Mouse (Mus musculus) adrenal gland, adult 2 months (tissue): ENCODE measurements around the gene Kcnj12. TPM values are rescaled to one million over a fixed set of nuclear protein-coding genes. Genes with fewer than 3 reads are reported as not detected.

Source experiments
- DNase-seq: peaks from one replicate; pipeline ENCODE4 v3.0.0; 2021
- polyA plus RNA-seq: library from polyadenylated mRNA; depleted of rRNA; stranded (reverse); fragments of >200 nt; gene quantifications from 2 replicates; pipeline ENCODE4 v1.2.3, GENCODE M21; 2012
- total RNA-seq, 2 experiments: library from RNA; stranded (reverse); gene quantifications; 2 replicates each; pipeline ENCODE4 v1.2.3; 2021

The Kcnj12 gene
- total and polyA plus RNA-seq, 3 experiments: 1.5 to 5.0 (median 3.1) TPM

DNA sequence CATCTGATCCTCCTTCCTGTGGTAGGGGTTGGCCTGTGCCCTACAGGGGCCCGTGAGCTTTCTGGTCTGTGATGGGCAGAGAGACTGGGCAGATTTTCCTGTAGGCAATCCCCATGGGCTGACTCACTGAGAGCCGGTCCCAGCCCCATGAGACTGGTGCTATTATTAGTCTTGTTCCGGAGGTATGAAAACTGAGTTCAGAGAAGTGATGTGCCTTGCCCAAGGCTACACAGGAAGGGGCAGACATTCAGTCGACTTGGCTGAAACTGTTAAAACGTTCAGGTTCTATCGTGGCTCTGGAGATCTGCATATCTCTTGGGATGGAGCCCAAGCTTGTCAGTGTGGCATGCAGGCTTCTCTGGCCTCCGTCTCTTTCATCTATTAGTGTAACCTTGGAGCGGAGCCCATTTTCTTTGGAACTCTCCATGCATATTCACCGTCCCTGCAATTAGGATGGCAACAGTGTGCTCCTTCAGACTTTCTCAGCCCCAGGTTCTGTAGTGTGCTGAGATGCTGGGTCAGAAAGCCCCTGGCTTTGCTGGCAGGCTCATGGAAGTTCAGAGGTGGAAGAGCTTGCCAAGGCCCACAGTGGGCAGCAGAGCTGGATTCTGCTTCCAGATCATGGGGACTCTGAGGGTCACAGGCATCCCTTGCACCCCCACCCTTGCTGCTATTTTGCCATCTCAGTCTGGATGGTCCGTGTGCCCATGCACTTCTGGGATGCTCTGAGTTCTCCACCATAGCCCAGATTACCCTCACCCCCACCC, 37.5 kb downstream of the Kcnj12 start:
- DNase-seq: peak; percentile 70

DNA sequence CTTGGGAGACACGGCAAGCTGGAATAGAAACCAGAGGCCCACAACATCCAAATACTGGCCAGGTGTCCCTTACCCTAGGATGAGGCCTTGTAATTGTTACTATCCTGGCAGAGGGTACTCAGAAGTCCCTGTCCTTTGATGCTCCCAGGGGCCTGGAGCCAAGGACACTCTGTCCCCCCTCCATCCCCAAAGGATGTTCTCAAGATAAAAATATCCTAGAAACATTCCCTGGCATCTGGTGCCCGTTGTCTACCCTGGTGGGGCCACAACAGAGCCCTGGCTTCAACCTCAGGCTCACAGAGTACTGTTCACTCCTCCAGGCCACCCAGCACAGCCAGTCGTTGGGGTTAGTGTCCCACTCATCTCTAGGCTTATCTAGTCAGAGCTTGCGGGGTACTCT, 38.3 kb downstream of the Kcnj12 start:
- DNase-seq: peak; percentile 22

DNA sequence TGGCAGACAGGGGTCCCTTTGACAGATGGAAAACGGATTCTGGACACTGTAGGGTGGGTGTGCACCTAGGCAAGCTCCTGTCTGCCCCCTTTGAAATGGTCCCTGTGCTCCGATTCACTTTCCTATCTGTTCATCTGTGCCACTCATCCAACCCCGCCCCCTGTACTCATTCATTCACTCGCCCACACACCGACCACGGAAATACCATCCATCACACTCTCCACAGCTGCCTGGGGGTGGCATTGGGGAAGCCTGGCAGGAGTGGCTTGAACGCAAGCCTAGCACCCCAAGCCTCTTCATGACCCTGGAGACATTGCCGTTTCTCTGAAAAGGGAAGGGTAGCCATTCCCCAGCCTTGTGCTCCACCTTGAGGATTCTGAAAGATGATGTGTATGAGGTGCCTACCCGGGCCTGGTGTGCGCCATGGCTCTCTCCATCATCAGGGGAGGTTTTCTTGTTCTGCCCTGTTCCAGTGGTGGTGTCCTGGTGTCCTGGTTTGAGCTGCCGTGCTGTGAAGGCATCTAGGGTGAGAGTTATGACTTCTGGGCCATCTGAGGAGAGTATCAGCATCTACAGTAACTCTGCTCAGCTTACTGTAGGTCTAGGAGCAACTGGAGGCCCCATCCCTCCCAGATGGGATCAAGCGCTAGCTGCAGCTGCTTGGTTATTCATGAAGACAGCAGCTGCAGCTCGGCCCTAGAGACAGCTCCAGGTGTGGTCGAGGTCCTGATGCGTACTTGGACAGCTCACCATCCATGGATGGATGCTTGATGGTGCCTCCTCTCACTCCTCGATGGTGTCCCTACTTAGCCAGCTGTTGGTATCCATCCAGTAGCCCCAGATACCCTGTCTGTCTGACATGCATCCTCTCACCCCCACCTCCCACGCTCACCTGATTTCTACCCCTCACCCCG, 40.4 kb downstream of the Kcnj12 start:
- DNase-seq: peak; percentile 55

DNA sequence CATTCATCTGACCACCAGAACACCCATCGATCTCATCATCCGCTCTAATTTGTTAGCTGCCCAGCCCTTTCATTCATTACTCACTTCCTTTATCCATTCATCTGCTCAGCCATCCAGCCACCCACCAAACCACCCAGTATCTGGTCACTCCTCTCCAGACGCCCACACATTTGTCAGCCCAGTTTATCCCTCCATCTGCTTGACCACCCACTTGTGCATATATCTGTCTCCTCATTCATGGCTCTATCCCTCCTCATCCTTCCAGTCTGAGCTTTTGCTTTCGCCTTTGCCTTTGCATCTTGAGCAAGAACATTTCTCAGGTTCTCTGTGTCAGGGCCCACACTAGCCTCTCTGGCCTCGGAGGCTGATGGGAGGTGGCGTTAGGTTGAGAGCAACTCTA, 41.1 kb downstream of the Kcnj12 start:
- DNase-seq: no peak

DNA sequence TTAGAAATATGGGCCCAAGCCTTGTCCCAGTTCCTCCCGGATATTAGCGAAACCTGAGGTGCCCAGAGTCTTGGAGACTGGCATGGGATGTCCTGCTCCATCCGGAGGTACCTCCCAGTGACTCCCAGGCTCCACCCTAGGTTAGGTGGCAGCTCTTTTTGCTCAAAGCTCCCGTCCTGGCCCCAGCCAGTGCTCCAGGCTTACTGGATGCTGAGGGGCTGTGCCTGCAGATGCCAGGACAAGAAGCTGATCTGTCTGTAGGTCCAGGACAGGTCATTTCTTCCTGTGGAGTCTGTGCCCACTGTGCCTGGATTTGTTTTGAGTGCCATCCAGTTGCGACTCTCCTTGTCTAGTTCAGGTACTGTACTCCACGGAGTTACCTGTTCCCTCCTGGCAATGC, 43.3 kb downstream of the Kcnj12 start:
- DNase-seq: no peak

DNA sequence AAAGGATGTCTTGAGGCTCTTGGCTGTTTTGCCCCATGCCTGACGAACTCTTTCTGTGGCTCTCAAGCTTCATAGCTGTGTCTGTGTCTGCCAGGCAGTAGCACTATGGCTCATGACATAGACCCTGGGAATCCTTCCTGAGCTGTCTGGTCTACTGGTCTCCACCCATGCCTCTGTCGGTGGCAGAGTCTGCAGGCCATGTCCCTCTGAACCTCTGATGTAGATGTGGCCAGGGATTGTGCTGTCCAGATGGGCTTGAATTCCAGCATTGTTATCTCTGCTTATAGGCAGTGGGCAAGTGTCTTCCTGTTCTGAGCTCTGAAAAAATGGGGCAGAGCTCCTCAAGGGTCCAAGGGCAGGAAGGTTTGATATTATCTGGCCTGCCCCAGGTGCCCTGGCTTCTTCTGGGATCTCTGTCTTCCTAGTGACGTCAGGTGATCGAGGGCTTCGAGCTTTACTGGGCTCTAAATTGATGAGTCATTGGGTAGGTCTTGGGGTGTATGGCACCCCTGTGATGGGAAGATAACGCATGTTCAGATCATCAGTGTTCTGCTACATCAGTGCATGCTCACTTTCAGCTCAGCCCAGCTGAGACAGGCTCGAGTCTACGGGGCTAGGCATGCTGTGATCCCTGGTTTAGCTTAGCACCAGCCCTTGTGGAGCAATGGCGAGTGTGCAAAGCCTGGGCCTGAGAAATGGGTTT, 44.9 kb downstream of the Kcnj12 start:
- no peak for DNase-seq

DNA sequence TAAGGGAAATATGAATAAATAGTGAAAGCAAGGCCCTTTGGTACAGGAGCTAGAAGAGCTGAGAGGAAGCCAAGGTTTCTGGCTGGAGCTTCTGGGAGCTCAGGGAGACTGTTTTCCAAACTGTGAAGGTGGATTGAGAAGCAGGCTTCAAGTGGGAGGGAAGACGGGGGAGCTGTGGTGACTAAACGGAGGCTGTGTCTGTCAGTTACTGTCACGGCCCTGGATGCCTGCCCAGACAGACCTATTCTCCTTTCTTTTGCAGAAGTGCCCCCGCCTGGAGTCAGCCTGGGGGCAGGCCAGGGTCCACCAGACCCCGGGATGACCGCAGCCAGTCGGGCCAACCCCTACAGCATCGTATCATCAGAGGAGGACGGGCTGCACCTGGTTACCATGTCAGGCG, 46.5 kb downstream of the Kcnj12 start:
- DNase-seq: peak; percentile 54

DNA sequence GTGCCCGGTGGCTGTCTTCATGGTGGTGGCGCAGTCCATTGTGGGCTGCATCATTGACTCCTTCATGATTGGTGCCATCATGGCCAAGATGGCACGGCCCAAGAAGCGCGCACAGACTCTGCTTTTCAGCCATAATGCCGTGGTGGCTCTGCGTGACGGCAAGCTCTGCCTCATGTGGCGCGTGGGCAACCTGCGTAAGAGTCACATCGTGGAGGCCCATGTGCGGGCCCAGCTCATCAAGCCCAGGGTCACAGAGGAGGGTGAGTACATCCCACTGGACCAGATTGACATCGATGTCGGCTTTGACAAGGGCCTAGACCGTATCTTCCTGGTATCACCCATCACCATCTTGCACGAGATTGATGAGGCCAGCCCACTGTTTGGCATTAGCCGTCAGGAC, 47.3 kb downstream of the Kcnj12 start:
- no peak for DNase-seq

DNA sequence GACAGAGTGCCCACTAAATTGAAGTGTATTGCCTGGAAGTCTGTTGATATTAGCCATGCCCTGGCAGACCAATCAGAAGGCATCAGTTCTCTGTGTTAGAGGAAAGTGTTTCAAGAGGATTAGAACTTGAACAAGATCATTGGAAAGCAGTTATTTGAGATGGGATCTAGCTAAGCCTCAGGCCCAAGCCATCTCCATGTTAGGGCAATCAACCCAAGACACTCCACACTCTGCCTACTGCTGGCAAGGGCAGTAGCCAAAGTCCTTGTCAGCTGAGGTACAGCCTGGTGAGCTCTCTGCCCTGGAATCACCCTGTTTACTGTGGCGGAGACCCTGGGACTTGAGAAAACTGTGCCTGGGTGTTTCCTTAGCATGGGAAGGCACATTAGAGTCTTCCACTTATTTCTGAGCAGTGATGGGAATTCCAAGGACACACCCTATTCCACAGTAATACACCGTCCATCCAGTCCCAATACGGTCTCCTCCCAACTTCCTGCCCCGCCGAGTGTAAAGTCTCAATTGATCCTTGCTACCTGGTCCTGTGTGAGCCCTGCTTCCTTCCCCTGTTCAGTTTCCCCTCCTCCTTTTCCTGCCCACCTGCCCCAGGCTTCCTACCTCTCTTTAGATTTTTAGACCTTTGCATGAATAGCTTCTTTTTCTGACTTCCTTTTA, 52.4 kb downstream of the Kcnj12 start:
- DNase-seq: no peak

DNA sequence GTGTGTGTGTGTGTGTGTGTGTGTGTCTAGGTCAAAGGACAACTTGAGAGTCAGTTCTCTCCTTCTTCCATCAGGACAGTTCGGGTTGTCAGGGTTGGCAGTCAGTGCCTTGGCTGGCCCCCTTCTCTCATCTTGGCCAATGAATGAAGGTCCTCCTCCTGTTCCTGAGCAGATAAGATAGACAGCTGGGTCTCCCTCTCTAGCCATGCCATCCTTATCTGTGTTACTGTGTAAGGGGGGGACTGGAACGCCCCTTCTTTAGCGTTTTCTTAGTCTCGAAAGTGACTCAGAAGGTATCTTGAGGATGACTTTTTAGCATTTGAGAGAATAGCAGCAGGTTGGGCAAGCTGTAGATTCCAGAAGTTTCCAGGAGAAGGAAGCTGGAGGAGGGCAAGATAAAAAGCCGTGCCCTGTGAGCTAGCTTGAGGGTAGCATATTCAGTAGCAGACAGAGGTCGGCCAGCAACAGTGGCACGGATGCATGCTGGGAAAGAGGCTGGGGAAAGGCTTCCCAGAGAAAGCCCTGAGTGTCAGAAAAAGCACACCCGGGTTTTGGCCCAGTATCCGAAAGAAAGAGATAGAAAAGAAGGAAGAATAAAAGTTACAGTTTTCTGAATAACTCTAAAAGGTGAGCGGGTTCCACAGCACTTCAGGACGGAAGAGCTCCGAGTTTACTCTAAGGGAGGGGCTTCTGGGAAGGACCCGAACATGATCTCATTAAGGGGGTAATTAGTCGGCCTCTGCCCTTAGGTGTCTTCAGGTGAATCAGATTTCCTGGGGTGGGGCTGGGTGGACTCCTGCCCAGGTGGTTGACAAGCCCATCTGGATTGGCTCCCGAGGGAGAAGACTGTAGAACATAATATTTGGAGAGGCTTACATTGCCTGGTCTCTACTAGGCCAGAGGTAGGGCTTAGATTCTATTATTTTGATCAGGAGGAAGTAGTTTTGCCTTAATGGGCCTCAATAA, 53.3 kb downstream of the Kcnj12 start:
- no peak for DNase-seq

DNA sequence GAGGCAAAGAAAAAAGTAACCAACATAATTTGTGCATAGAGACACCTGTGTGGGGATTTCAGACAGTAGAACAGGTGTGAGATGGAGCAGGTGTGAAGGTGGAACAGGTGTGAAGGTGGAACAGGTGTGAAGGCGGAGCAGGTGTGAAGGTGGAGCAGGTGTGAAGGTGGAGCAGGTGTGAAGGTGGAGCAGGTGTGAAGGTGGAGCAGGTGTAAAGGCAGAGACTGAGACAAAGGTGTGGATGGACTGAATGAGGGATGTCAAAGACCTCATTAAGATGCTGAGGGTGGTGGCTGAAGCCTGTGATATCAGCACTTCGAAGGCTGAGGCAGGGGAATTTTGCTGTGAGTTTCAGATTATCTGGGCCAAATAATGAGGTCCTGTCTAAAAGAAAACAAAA, 59.3 kb downstream of the Kcnj12 start:
- DNase-seq: no peak

DNA sequence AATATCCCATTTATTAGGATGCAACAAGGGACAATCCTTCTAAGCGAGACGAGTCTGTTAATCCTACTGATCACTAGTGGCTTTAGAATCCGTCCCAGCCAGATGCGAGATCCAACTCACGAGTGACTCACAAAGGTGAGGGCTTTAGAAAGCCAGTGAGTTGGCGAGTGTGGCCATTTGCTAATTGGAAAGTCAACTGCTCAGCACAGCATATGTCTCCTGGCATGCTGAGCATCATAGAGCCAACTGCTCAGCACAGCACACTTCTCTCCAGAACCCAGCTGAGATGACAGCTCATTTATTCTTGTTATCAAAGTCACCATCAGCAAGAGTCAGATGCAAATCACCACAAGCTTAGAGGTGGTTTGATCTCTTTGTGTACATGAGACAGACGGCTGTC, 67.8 kb downstream of the Kcnj12 start:
- DNase-seq: no peak

DNA sequence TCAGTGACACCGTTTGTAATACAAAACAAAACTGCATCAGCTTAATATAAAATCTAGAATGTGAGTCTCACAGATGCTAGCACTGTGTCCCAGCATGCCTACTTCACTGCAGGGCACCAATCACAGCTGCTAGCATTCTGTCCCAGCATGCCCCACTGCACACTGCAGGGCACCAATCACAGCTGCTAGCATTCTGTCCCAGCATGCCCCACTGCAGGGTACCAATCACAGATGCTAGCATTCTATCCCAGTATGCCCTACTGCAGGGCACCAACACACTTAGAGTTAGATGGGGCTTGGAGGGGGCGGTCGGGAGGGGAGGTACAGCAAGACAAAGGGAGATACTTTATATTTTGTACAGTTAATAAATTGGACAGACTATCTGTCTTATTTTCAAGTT, 68.8 kb downstream of the Kcnj12 start:
- no peak for DNase-seq

DNA sequence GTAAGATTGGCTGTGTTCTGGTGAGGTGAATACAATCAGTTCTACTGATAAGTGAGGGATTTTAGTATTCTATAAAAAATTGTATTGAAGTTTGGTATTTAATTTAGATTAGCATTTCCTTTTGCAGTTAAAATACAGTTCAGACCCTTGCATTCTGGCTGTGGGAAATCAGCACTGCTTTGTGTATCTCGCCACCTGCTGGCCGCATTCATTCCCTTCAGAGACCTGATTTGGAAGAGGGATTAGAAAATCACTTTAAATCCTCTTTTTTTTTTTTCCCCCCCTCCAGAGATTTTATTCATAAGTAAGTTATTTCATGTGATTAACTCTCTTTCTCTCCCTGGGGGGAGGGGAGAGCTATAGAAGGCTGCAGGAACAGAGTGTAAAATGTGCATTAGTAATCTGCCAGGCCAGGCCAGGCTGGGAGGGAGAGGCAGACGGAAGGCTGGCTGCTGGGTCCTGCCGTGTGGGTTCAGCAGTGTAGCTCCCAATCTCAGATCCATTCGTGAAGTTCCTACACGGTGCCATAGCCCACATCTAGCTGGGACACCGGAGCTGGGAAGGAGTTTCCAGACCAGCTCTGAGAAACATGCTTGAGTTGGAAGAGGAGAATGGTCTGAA, 69.4 kb downstream of the Kcnj12 start:
- peak; percentile 59 for DNase-seq

DNA sequence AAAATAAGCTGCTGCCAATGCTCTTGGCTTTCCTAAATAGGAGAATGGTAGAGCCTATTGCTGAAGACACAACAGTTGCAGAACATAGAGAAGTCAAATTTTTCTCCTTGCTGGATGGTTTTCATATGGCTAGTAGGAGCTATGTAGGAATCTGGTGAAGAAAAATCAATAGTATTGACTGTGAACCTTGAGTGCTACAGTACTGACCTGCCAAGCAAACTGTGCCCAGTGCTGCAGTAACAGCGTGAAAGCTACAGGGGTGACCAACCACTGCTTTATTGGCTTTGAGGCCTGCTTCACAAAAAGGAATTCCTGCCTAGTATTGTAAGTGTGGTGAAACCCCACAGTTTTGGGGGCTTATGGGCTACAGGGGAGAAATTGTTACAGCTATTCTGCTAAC, 75.7 kb downstream of the Kcnj12 start:
- no peak for DNase-seq

DNA sequence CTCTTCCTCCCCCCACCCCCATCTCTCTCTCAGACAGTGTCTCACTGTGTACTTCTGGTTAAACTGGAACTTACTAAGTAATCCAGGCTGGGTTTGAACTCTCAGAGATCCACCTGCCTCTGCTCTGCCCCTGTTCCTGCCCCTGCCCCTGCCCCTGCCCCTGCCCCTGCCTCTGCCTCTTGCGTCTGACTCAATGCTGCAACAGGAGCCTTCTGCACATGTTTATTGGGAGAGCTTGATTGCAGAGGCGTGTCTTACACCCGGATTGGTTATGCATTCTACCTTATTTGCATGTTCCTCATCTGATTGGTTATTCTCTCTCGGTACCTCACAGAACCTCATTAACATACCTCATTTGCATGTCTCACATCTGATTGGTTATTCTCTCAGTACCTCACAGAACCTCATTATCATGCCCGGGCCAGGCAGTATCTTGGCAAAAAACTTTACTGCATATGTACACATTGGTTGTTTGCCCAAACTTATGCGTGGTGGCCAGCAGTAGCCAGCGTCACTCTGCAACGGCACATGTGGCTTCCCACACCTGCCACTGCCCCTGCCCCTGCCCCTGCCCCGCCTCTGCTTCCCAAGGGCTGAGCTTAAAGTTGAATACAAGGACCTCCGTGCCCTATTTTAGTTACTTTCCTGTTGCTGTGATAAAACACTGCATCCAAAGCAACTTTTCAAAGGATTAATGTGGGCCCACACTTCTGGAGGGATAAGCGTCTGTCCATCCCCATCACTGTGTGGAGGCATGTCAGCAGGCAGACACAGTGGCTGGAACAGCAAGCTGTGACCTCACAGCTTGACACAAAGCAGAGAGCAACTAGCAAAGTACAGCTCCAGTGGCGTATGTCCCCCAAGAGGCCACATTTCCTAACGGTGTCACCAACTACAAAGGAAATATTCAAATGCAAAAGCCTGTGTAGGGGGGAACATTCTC, 80.3 kb downstream of the Kcnj12 start:
- DNase-seq: no peak

DNA sequence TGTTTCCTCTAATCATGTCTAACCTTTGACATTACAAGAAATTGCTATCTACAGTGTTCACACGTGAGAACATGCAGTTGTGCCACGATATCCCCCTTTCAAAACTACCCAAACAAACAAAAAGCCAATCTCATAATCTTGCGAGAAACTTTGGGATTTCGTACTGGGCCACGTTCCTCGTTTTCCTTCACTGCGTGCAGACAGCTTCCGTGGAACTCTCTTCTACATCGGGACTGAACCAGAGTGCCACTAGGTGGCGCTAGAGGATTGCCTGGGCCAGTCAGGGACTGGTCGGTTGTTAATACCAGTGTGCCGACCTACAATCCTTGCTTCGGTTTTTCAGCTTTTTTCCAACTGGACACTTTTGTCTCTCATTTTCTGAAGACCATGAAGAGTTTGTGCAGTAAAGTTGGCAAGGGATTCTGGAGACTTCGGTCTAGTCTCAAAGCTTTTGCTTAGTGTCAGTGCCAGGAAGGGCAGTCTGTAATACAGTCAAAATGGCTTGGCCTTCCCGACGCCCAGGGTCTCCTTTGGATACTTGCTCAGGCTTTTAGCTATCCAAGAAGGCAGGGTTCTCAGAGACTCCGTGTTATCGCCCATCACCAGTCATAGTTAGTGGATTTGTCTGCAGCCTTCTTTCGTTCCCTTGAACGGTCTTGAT, 82.0 kb downstream of the Kcnj12 start:
- DNase-seq: peak; percentile 87

DNA sequence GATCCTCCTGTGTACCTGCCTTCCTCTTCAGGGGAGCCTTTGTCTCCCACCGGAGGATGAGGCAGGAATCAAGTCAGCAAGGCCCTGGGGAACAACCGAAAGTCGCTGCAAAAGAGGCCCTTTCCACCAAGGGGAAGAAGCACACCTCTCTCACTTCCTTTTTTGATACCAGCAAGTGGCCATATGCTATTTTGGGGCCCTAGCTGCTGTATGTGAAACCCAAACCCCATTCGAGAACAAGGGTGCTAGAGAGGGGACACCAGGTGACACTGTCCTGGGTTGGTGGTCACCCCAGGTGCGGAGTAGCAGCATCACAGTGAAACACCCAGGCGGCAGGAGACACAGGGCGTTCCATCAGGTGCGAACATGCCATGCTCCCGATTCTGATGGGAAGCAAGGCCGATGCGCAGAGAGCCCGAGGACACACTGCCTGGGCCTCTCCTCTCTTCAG, 86.6 kb downstream of the Kcnj12 start:
- no peak for DNase-seq

DNA sequence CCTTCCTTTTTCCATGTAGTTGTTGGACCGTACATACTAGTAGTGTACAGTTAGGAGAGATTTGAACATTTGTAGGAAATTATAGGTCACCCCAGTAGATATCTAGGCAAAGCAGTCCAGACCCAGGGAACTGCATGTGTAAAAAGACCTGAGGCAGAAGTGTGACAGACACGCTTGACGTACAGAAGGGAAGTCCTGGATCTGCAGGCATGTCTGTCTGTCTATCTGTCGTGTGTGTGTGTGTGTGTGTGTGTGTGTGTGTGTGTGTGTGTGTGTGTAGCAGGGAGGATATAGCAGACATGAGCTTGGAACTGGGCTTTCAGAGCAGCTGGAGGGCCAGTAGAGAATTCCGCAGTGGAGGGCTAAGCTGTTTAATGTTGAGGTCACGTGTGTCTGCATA, 87.3 kb downstream of the Kcnj12 start:
- no peak for DNase-seq
